ENCODE assay signal across 9 mouse cellular contexts in genomic region chr4:128688976-128689375, GRCm38 (mm10). TPM values are rescaled to one million over a fixed set of nuclear protein-coding genes. Genes with fewer than 3 reads are reported as not detected.
DNase-seq lines count a peak whose midpoint lies in the region; ATAC-seq lines count a peak whose summit lies in the region.
"Had no signal": no experiment of that assay in that cellular context is flagged by ENCODE, and none has a peak within 500 bp of the region (broad histone marks: within the 10 kb centered on the region; RNA-seq: fewer than 3 reads in every experiment).

No protein-coding gene starts in this region.

- H3K4me2 ChIP-seq in liver, embryonic 11.5 days: peak overlapping the region; percentile 28
- H3K4me2 ChIP-seq in hindbrain, embryonic 11.5 days (replicated peaks; ENCODE audit: low read depth, low read length): peak overlapping the region; percentile 20; the same call in 1 of the 2 replicates
- peak overlapping the region; percentile 2; the same call in 1 of the 2 replicates for H3K4me2 ChIP-seq in limb, embryonic 12.5 days
- H3K4me2 ChIP-seq: embryonic facial prominence, embryonic 15.5 days had no signal

- 47% methylated on average over 9 of the region's 9 CpGs for WGBS in liver, embryonic 11.5 days
- WGBS in hindbrain, embryonic 11.5 days: 74% methylated on average over 9 of the region's 9 CpGs
- WGBS in limb, embryonic 12.5 days: 74% methylated on average over 9 of the region's 9 CpGs

- no peaks in the 10 kb centered on the region for H3K27me3 ChIP-seq in liver, embryonic 11.5 days (replicated peaks; ENCODE audit: control insufficient read depth, insufficient read depth, low read length)
- no peaks in the 10 kb centered on the region for H3K27me3 ChIP-seq in hindbrain, embryonic 11.5 days (ENCODE audit: control insufficient read depth, insufficient read depth, low read length)
- no peaks in the 10 kb centered on the region for H3K27me3 ChIP-seq in limb, embryonic 12.5 days
- H3K27me3 ChIP-seq: embryonic facial prominence, embryonic 15.5 days had no signal

- H3K4me1 ChIP-seq in liver, embryonic 11.5 days (replicated peaks; ENCODE audit: control insufficient read depth, insufficient read depth, low read length): peaks cover 28% of the 10 kb centered on the region
- H3K4me1 ChIP-seq in hindbrain, embryonic 11.5 days (replicated peaks; ENCODE audit: control insufficient read depth, insufficient read depth, low read length): peaks cover 4% of the 10 kb centered on the region; the same call in 1 of the 2 replicates
- H3K4me1 ChIP-seq in limb, embryonic 12.5 days (replicated peaks): peaks cover 65% of the 10 kb centered on the region

- no peak overlapping the region for H3K4me3 ChIP-seq in liver, embryonic 11.5 days (ENCODE audit: low read depth, low read length)
- H3K4me3 ChIP-seq in hindbrain, embryonic 11.5 days (ENCODE audit: low read depth, low read length): no peak overlapping the region
- no peak overlapping the region for H3K4me3 ChIP-seq in limb, embryonic 12.5 days (replicated peaks)
- H3K4me3 ChIP-seq: embryonic facial prominence, embryonic 15.5 days had no signal

- H3K27ac ChIP-seq in liver, embryonic 11.5 days (ENCODE audit: low read depth, low read length): no peak overlapping the region
- peak overlapping the region; percentile 58 for H3K27ac ChIP-seq in hindbrain, embryonic 11.5 days (ENCODE audit: low read depth, low read length)
- H3K27ac ChIP-seq in limb, embryonic 12.5 days: 0 out of 2 replicates have a peak overlapping the region, but pooled peaks have one; percentile 53
- H3K27ac ChIP-seq: embryonic facial prominence, embryonic 15.5 days had no signal

- no peaks in the 10 kb centered on the region for H3K36me3 ChIP-seq in liver, embryonic 11.5 days (ENCODE audit: control insufficient read depth, insufficient read depth, low read length)
- H3K36me3 ChIP-seq in hindbrain, embryonic 11.5 days (ENCODE audit: control insufficient read depth, insufficient read depth, low read length): no peaks in the 10 kb centered on the region
- no peaks in the 10 kb centered on the region for H3K36me3 ChIP-seq in limb, embryonic 12.5 days
- H3K36me3 ChIP-seq: embryonic facial prominence, embryonic 15.5 days had no signal

- ATAC-seq in liver, embryonic 11.5 days (replicated peaks; ENCODE audit: low FRiP score): peak; percentile 34; the same call in 1 of the 2 replicates
- 0 out of 2 replicates have a peak, but pooled peaks have one; percentile 26 for ATAC-seq in hindbrain, embryonic 11.5 days (ENCODE audit: low FRiP score)
- no peak for ATAC-seq in limb, embryonic 12.5 days (ENCODE audit: insufficient number of reproducible peaks, insufficient read depth, low FRiP score, low TSS enrichment, low read depth)

- DNase-seq in liver, embryonic 11.5 days (ENCODE audit: low spot score): no peak
- DNase-seq in liver: no peak
- DNase-seq in hindbrain, embryonic 11.5 days (ENCODE audit: low spot score): no peak
- DNase-seq in right cerebral cortex, postnatal 4 days: peak; percentile 35
- DNase-seq in kidney, adult 11 months: no peak
- DNase-seq in lung, postnatal 10 days: no peak
- DNase-seq in adrenal gland, adult 8-10 months: no peak

- H3K9ac ChIP-seq in liver, embryonic 11.5 days (ENCODE audit: low read depth, low read length): no peak overlapping the region
- H3K9ac ChIP-seq in hindbrain, embryonic 11.5 days (ENCODE audit: low read depth, low read length): no peak overlapping the region
- no peak overlapping the region for H3K9ac ChIP-seq in limb, embryonic 12.5 days (replicated peaks)
- H3K9ac ChIP-seq: embryonic facial prominence, embryonic 15.5 days had no signal

- H3K9me3 ChIP-seq in liver, embryonic 11.5 days (ENCODE audit: control insufficient read depth, low read length): no peaks in the 10 kb centered on the region
- no peaks in the 10 kb centered on the region for H3K9me3 ChIP-seq in hindbrain, embryonic 11.5 days (ENCODE audit: control insufficient read depth, low read length)
- H3K9me3 ChIP-seq in limb, embryonic 12.5 days: peaks cover 6% of the 10 kb centered on the region; the same call in 1 of the 2 replicates
- H3K9me3 ChIP-seq: embryonic facial prominence, embryonic 15.5 days had no signal

RNA-seq across cellular contexts. Expression of gene Phc2, which starts 34.5 kb away (rescaled TPM):
- polyA plus RNA-seq in liver, embryonic 11.5 days (2014; fragmentation: Nextera tagmentation; extraction: Ambion mirVana): 39.3 and 40.4 TPM in 2 replicates
- 46.8 and 92.2 TPM in 2 replicates for polyA plus RNA-seq in hindbrain, embryonic 11.5 days (2014; fragmentation: Nextera tagmentation; extraction: Ambion mirVana)
- 69.0 and 81.6 TPM in 2 replicates for polyA plus RNA-seq in limb, embryonic 12.5 days (2016; fragmentation: Nextera tagmentation; extraction: Ambion mirVana)
- 10 to 100 TPM; 73.1 to 83.0 (median 79.9) TPM for total RNA-seq in adrenal gland, adult 8-10 months (2022)
